Mouse (Mus musculus): ENCODE measurements around the gene Timeless.

DNA sequence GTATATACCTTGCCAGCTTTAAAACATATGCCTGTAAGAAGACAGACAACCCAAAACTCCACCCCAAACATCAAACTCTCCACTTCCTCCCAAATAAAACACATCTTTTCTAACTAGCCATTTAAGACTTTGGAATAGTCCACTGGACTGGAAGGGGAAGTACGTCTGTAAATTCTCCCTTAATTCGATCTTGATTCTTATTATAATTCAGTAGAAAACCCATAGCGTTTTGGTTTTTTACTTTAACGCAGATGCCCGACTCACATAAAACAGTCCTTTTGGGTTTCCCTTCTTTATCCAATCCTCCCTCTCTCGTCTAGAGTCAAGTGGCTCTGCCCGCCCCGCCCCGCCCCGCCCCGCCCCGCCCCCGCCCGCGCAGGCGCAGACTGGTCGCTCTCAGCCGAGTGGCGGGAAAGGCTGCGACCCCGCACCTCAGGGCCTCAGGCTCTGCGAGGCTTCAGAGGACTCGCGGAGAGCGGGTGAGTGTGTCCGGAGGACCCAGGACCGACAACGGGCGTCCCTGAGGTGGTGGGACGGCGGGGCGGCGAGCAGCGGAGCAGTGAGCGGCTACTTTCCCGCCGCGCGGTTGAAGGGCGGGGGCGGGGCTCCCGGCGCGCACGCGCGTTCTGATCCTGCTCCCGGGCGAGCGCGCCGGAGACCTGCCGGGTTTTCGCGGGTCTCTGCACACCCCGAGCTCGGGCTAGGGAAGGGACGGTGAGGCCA, at the start of gene Timeless:
- TF ChIP-seq GATA1 (IDR thresholded peaks at IDR 0.05; ENCODE audit: low read length) (no peak), TAL1 (IDR thresholded peaks at IDR 0.05; ENCODE audit: low read length) (no peak)
